Mouse (Mus musculus): ENCODE data around the gene Slc25a39. TPM values are rescaled to one million over a fixed set of nuclear protein-coding genes. Genes with fewer than 3 reads are reported as not detected.

Gene Slc25a39
- total and polyA plus RNA-seq, 3 experiments = 183 to 325 TPM; not detected in 1

- H3K36me3 ChIP-seq (ENCODE audit: control insufficient read depth in 1 of 2, insufficient read depth in 2 of 2, low read length in 2 of 2) = no peaks in the 10 kb centered on the region
- no peaks in the 10 kb centered on the region for H3K79me2 ChIP-seq (ENCODE audit: control insufficient read depth, insufficient read depth, low read length, poor library complexity)
- no peak for DNase-seq (ENCODE audit: low read depth, low spot score)
- H3K27ac ChIP-seq (ENCODE audit: control insufficient read depth, low read depth, low read length) = no peak overlapping the region
- TF ChIP-seq USF1 (IDR thresholded peaks at IDR 0.05; ENCODE audit: low read depth, low read length) = no peak
- TF ChIP-seq MYC (IDR thresholded peaks at IDR 0.05; ENCODE audit: low read depth, low read length) = no peak
- TF ChIP-seq CTCF (IDR thresholded peaks at IDR 0.05 in 2 of 3, conservative IDR thresholded peaks at IDR 0.05 in 1 of 3; ENCODE audit: control insufficient read depth in 1 of 3, insufficient read depth in 1 of 3, low read depth in 2 of 3, low read length in 3 of 3, poor library complexity in 1 of 3, severe bottlenecking in 1 of 3) = no peak
- TF ChIP-seq POLR2AphosphoS5 (IDR thresholded peaks at IDR 0.05; ENCODE audit: borderline replicate concordance, low read depth, low read length) = no peak
- no peak for TF ChIP-seq MXI1 (IDR thresholded peaks at IDR 0.05; ENCODE audit: low read depth, low read length)
- TF ChIP-seq GATA1 (IDR thresholded peaks at IDR 0.05; ENCODE audit: low read depth, low read length) = no peak
- no peak overlapping the region for H3K9ac ChIP-seq (ENCODE audit: control insufficient read depth, low read depth, low read length, poor library complexity, severe bottlenecking)
- H3K4me3 ChIP-seq (ENCODE audit: control insufficient read depth in 1 of 2, insufficient read depth in 1 of 2, low read depth in 2 of 2, low read length in 2 of 2) = no peak overlapping the region
- H3K9me3 ChIP-seq (replicated peaks; ENCODE audit: insufficient read depth, low read length) = no peaks in the 10 kb centered on the region
- H3K27me3 ChIP-seq (ENCODE audit: control insufficient read depth in 1 of 2, insufficient read depth in 2 of 2, low read length in 2 of 2) = no peaks in the 10 kb centered on the region
- no peaks in the 10 kb centered on the region for H3K4me1 ChIP-seq (ENCODE audit: control insufficient read depth in 1 of 2, insufficient read depth in 2 of 2, low read length in 2 of 2)
These were observed 7.1 kb downstream of the Slc25a39 start for GRCm38 (mm10) chr11:102400513-102401084.

GRCm38 (mm10) chr11:102399610-102400072 is 8.1 kb downstream of the Slc25a39 start:
- Histone ChIP-seq H3K9ac (ENCODE audit: control insufficient read depth, low read depth, low read length, poor library complexity, severe bottlenecking) (no peak overlapping the region), H3K79me2 (ENCODE audit: control insufficient read depth, insufficient read depth, low read length, poor library complexity) (no peaks in the 10 kb centered on the region), H3K27me3 (ENCODE audit: control insufficient read depth in 1 of 2, insufficient read depth in 2 of 2, low read length in 2 of 2) (no peaks in the 10 kb centered on the region), H3K4me3 (ENCODE audit: control insufficient read depth in 1 of 2, insufficient read depth in 1 of 2, low read depth in 2 of 2, low read length in 2 of 2) (no peak overlapping the region), H3K4me1 (ENCODE audit: control insufficient read depth in 1 of 2, insufficient read depth in 2 of 2, low read length in 2 of 2) (no peaks in the 10 kb centered on the region), H3K36me3 (ENCODE audit: control insufficient read depth in 1 of 2, insufficient read depth in 2 of 2, low read length in 2 of 2) (no peaks in the 10 kb centered on the region), H3K9me3 (replicated peaks; ENCODE audit: insufficient read depth, low read length) (no peaks in the 10 kb centered on the region), H3K27ac (ENCODE audit: control insufficient read depth, low read depth, low read length) (no peak overlapping the region)
- DNase-seq (ENCODE audit: low read depth, low spot score) = no peak
- TF ChIP-seq MYC (IDR thresholded peaks at IDR 0.05; ENCODE audit: low read depth, low read length) (no peak), MAFK (IDR thresholded peaks at IDR 0.05; ENCODE audit: borderline replicate concordance, low read depth, low read length) (no peak), BHLHE40 (IDR thresholded peaks at IDR 0.05; ENCODE audit: borderline replicate concordance, low read depth, low read length) (no peak), GABPA (IDR thresholded peaks at IDR 0.05; ENCODE audit: low read depth, low read length) (no peak), POLR2AphosphoS2 (IDR thresholded peaks at IDR 0.05; ENCODE audit: low read length) (no peak), UBTF (IDR thresholded peaks at IDR 0.05; ENCODE audit: borderline replicate concordance, insufficient read depth, low read depth, low read length) (no peak), RAD21 (IDR thresholded peaks at IDR 0.05; ENCODE audit: low read depth, low read length) (no peak), NELFE (IDR thresholded peaks at IDR 0.05; ENCODE audit: low read depth, low read length) (no peak), ZNF384 (IDR thresholded peaks at IDR 0.05; ENCODE audit: low read depth, low read length) (no peak), KAT2A (conservative IDR thresholded peaks at IDR 0.05; ENCODE audit: low read depth, low read length) (no peak), ETS1 (IDR thresholded peaks at IDR 0.05; ENCODE audit: low read depth, low read length) (no peak), MXI1 (IDR thresholded peaks at IDR 0.05; ENCODE audit: low read depth, low read length) (no peak)

All from MEL (cell line).